Mouse (Mus musculus) limb, embryonic 13.5 days (tissue): Measurements from ENCODE around the gene Trim2. TPM values are rescaled to one million over a fixed set of nuclear protein-coding genes. Genes with fewer than 3 reads are reported as not detected.

ENCODE experiments used
- polyA plus RNA-seq: library from polyadenylated mRNA; unstranded; fragments of >200 nt; fragmentation: Nextera tagmentation; extraction: Ambion mirVana; gene quantifications from 2 replicates; pipeline ENCODE4 v1.2.1, GENCODE M21; 2015

Trim2 gene
- polyA plus RNA-seq, 1 experiment from 2014 or later, result 19.7 TPM

Other genes with a start within 250 kb of the Trim2 start
- 11.5 and 11.8 TPM in 2 replicates for gene Mnd1, start 151.1 kb downstream of the Trim2 start, polyA plus RNA-seq
- 1.3 and 1.5 TPM in 2 replicates for gene Gm6525, start 132.8 kb downstream of the Trim2 start, polyA plus RNA-seq
- gene Fhdc1, start 173.6 kb upstream of the Trim2 start, polyA plus RNA-seq, result 4.4 and 6.2 TPM in 2 replicates